Mouse (Mus musculus): ENCODE data around the gene Pam16. TPM values are rescaled to one million over a fixed set of nuclear protein-coding genes. Genes with fewer than 3 reads are reported as not detected.

The Pam16 gene
- polyA plus RNA-seq, 1 experiment from 2014 or later, result 75.3 TPM

GRCm38 (mm10) chr16:4649211-4649610 lies 24.4 kb upstream of the Pam16 start:
- H3K4me2 ChIP-seq (ENCODE audit: low read depth, low read length), result no peak overlapping the region
- H3K4me3 ChIP-seq (replicated peaks; ENCODE audit: low read length), result no peak overlapping the region
- H3K4me1 ChIP-seq (ENCODE audit: control insufficient read depth, insufficient read depth, low read length), result peaks cover 23% of the 10 kb centered on the region
- H3K9ac ChIP-seq (ENCODE audit: low read length), result no peak overlapping the region
- 0 out of 2 replicates have a peak, but pooled peaks cover 12% of the 10 kb centered on the region for H3K36me3 ChIP-seq (ENCODE audit: control insufficient read depth, insufficient read depth, low read length)
- WGBS, result 86% methylated on average over 5 of the region's 5 CpGs
- no peaks in the 10 kb centered on the region for H3K9me3 ChIP-seq (replicated peaks; ENCODE audit: control insufficient read depth, low read length)
- no peaks in the 10 kb centered on the region for H3K27me3 ChIP-seq (ENCODE audit: control insufficient read depth, insufficient read depth, low read length)
- no peak for ATAC-seq (ENCODE audit: insufficient read depth, low FRiP score)
- H3K27ac ChIP-seq (ENCODE audit: low read length), result no peak overlapping the region

DNA sequence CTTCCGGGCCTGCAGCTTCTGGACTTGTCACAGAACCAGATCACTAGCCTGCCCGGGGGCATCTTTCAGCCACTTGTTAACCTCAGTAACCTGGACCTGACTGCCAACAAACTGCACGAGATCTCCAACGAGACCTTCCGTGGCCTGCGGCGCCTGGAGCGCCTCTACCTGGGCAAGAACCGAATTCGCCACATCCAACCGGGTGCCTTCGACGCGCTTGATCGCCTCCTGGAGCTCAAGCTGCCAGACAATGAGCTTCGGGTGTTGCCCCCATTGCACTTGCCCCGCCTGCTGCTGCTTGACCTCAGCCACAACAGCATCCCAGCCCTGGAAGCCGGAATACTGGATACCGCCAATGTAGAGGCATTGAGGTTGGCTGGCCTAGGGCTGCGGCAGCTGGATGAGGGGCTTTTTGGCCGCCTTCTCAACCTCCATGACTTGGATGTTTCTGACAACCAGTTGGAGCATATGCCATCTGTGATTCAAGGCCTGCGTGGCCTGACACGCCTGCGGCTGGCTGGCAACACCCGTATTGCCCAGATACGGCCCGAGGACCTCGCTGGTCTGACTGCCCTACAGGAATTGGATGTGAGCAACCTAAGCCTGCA lies 23.7 kb upstream of the Pam16 start:
- Histone ChIP-seq H3K9me3 (replicated peaks; ENCODE audit: control insufficient read depth, low read length) (no peaks in the 10 kb centered on the region), H3K4me2 (ENCODE audit: low read depth, low read length) (no peak overlapping the region), H3K27ac (ENCODE audit: low read length) (no peak overlapping the region), H3K27me3 (ENCODE audit: control insufficient read depth, insufficient read depth, low read length) (no peaks in the 10 kb centered on the region), H3K36me3 (ENCODE audit: control insufficient read depth, insufficient read depth, low read length) (0 out of 2 replicates have a peak, but pooled peaks cover 12% of the 10 kb centered on the region), H3K4me3 (replicated peaks; ENCODE audit: low read length) (no peak overlapping the region), H3K9ac (ENCODE audit: low read length) (no peak overlapping the region), H3K4me1 (ENCODE audit: control insufficient read depth, insufficient read depth, low read length) (peaks cover 30% of the 10 kb centered on the region)
- no peak for ATAC-seq (ENCODE audit: insufficient read depth, low FRiP score)
- WGBS, result 90% methylated on average over 28 of the region's 28 CpGs

GRCm38 (mm10) chr16:4647651-4648141 lies 22.9 kb upstream of the Pam16 start:
- H3K36me3 ChIP-seq (ENCODE audit: control insufficient read depth, insufficient read depth, low read length), result 0 out of 2 replicates have a peak, but pooled peaks cover 12% of the 10 kb centered on the region
- H3K4me3 ChIP-seq (replicated peaks; ENCODE audit: low read length), result no peak overlapping the region
- no peak overlapping the region for H3K4me2 ChIP-seq (ENCODE audit: low read depth, low read length)
- H3K9me3 ChIP-seq (replicated peaks; ENCODE audit: control insufficient read depth, low read length), result no peaks in the 10 kb centered on the region
- ATAC-seq (ENCODE audit: insufficient read depth, low FRiP score), result no peak
- H3K4me1 ChIP-seq (ENCODE audit: control insufficient read depth, insufficient read depth, low read length), result peaks cover 38% of the 10 kb centered on the region
- H3K9ac ChIP-seq (ENCODE audit: low read length), result no peak overlapping the region
- H3K27me3 ChIP-seq (ENCODE audit: control insufficient read depth, insufficient read depth, low read length), result no peaks in the 10 kb centered on the region
- H3K27ac ChIP-seq (ENCODE audit: low read length), result peak overlapping the region; percentile 35; the same call in 1 of the 2 replicates
- WGBS, result 62% methylated on average over 13 of the region's 13 CpGs

GRCm38 (mm10) chr16:4646831-4647230 lies 22.0 kb upstream of the Pam16 start:
- Histone ChIP-seq H3K4me3 (replicated peaks; ENCODE audit: low read length) (no peak overlapping the region), H3K4me1 (ENCODE audit: control insufficient read depth, insufficient read depth, low read length) (peaks cover 46% of the 10 kb centered on the region), H3K4me2 (ENCODE audit: low read depth, low read length) (no peak overlapping the region), H3K9ac (ENCODE audit: low read length) (0 out of 2 replicates have a peak overlapping the region, but pooled peaks have one; percentile 42), H3K36me3 (ENCODE audit: control insufficient read depth, insufficient read depth, low read length) (0 out of 2 replicates have a peak, but pooled peaks cover 12% of the 10 kb centered on the region), H3K27me3 (ENCODE audit: control insufficient read depth, insufficient read depth, low read length) (no peaks in the 10 kb centered on the region), H3K9me3 (replicated peaks; ENCODE audit: control insufficient read depth, low read length) (no peaks in the 10 kb centered on the region), H3K27ac (ENCODE audit: low read length) (peak overlapping the region; percentile 35; the same call in 1 of the 2 replicates)
- ATAC-seq (ENCODE audit: insufficient read depth, low FRiP score), result no peak
- WGBS, result 60% methylated on average over 4 of the region's 4 CpGs

- 73% methylated on average over 4 of the region's 4 CpGs for WGBS
- ATAC-seq (ENCODE audit: insufficient read depth, low FRiP score), result no peak
- H3K27me3 ChIP-seq (ENCODE audit: control insufficient read depth, insufficient read depth, low read length), result no peaks in the 10 kb centered on the region
- 0 out of 2 replicates have a peak, but pooled peaks cover 12% of the 10 kb centered on the region for H3K36me3 ChIP-seq (ENCODE audit: control insufficient read depth, insufficient read depth, low read length)
- no peak overlapping the region for H3K27ac ChIP-seq (ENCODE audit: low read length)
- H3K4me1 ChIP-seq (ENCODE audit: control insufficient read depth, insufficient read depth, low read length), result peaks cover 52% of the 10 kb centered on the region
- no peak overlapping the region for H3K4me2 ChIP-seq (ENCODE audit: low read depth, low read length)
- H3K9ac ChIP-seq (ENCODE audit: low read length), result 0 out of 2 replicates have a peak overlapping the region, but pooled peaks have one; percentile 33
- no peaks in the 10 kb centered on the region for H3K9me3 ChIP-seq (replicated peaks; ENCODE audit: control insufficient read depth, low read length)
- no peak overlapping the region for H3K4me3 ChIP-seq (replicated peaks; ENCODE audit: low read length)
Measured at GRCm38 (mm10) chr16:4645867-4646266, 21.1 kb upstream of the Pam16 start.

DNA sequence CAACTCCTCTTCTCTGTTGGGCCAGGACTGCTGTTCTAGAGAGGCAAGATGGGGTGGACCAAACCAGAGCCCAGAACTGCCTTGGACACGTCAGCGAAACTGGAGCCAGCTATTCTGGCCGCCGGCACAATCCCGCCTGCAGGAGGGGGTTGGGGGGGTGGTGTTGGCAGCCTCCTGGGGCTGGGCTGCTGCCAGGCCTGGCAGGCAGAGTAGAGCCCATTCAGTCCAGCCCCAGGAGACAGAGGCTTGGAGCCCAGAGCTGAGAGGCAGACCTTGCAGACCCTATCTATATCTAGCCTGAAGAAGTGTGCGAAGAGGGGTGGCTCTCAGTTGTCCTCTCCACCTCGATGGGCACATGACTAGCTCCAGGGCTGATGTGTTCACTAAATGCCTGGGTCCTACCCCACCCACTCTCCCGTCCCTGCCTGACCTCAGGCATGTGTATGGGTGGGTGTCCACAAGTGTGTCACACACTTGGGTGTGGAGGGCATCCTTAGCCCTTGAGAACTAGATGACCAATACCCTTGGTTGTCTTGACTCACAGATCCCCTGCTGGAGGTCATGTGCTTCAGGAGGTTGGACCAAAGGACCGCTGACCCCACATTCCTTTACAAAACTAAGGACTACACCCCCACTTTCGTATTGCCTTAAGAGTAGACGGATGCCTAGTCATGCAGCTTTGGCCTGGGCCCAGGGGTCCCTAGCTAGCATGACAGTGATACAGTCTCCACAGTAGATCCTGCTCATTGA lies 19.1 kb upstream of the Pam16 start:
- 56% methylated on average over 11 of the region's 11 CpGs for WGBS
- 0 out of 2 replicates have a peak overlapping the region, but pooled peaks have one; percentile 22 for H3K9ac ChIP-seq (ENCODE audit: low read length)
- no peaks in the 10 kb centered on the region for H3K9me3 ChIP-seq (replicated peaks; ENCODE audit: control insufficient read depth, low read length)
- peaks cover 62% of the 10 kb centered on the region for H3K4me1 ChIP-seq (ENCODE audit: control insufficient read depth, insufficient read depth, low read length)
- H3K36me3 ChIP-seq (ENCODE audit: control insufficient read depth, insufficient read depth, low read length), result 0 out of 2 replicates have a peak, but pooled peaks cover 5% of the 10 kb centered on the region
- H3K27ac ChIP-seq (ENCODE audit: low read length), result peak overlapping the region; percentile 97
- H3K4me3 ChIP-seq (replicated peaks; ENCODE audit: low read length), result no peak overlapping the region
- H3K4me2 ChIP-seq (ENCODE audit: low read depth, low read length), result peak overlapping the region; percentile 18; the same call in 1 of the 2 replicates
- ATAC-seq (ENCODE audit: insufficient read depth, low FRiP score), result peak; percentile 12; the same call in 1 of the 2 replicates
- no peaks in the 10 kb centered on the region for H3K27me3 ChIP-seq (ENCODE audit: control insufficient read depth, insufficient read depth, low read length)

- no peak for ATAC-seq (ENCODE audit: insufficient read depth, low FRiP score)
- Histone ChIP-seq H3K9ac (ENCODE audit: low read length) (peak overlapping the region; percentile 60), H3K4me2 (ENCODE audit: low read depth, low read length) (peak overlapping the region; percentile 78), H3K9me3 (replicated peaks; ENCODE audit: control insufficient read depth, low read length) (no peaks in the 10 kb centered on the region), H3K4me3 (replicated peaks; ENCODE audit: low read length) (peak overlapping the region; percentile 83), H3K27me3 (ENCODE audit: control insufficient read depth, insufficient read depth, low read length) (no peaks in the 10 kb centered on the region), H3K36me3 (ENCODE audit: control insufficient read depth, insufficient read depth, low read length) (no peaks in the 10 kb centered on the region), H3K27ac (ENCODE audit: low read length) (peak overlapping the region; percentile 97), H3K4me1 (ENCODE audit: control insufficient read depth, insufficient read depth, low read length) (peaks cover 62% of the 10 kb centered on the region)
- 57% methylated on average over 6 of the region's 6 CpGs for whole genome bisulfite sequencing
Measured at GRCm38 (mm10) chr16:4642937-4643336, 18.1 kb upstream of the Pam16 start.

DNA sequence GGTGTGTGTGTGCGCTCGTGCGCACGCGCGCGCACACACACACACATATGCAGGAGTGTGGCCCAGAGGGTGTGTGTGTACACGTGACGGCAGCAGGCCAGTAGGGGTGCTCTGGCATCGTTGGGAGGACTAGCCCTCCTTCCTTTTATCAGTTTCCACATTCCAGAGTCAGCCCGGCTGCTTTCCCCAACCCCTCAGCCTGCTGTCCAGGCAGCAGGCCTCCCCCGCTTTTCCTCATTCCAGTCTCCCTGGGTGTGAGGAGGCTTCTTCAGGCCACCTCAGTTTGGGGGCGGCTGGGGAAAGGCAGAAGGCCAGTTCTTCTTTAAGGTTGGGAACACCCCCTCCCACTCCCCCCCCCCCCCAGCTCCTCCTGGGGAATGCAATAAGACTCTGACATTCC lies 17.4 kb upstream of the Pam16 start:
- Histone ChIP-seq H3K4me2 (ENCODE audit: low read depth, low read length) (peak overlapping the region; percentile 78), H3K27me3 (ENCODE audit: control insufficient read depth, insufficient read depth, low read length) (no peaks in the 10 kb centered on the region), H3K36me3 (ENCODE audit: control insufficient read depth, insufficient read depth, low read length) (no peaks in the 10 kb centered on the region), H3K4me1 (ENCODE audit: control insufficient read depth, insufficient read depth, low read length) (peaks cover 60% of the 10 kb centered on the region), H3K9me3 (replicated peaks; ENCODE audit: control insufficient read depth, low read length) (no peaks in the 10 kb centered on the region), H3K27ac (ENCODE audit: low read length) (peak overlapping the region; percentile 97), H3K4me3 (replicated peaks; ENCODE audit: low read length) (peak overlapping the region; percentile 83), H3K9ac (ENCODE audit: low read length) (peak overlapping the region; percentile 60)
- WGBS, result 23% methylated on average over 13 of the region's 13 CpGs
- ATAC-seq (ENCODE audit: insufficient read depth, low FRiP score), result peak; percentile 71

Data from stomach, embryonic 16.5 days (tissue).